Mouse (Mus musculus): ENCODE measurements at regions not wholly inside any gene's neighbourhood (a gene's known extent, or its start where the extent isn't known, plus 50 kb on each side); places are given as distances from the start of the nearest gene placed in this dataset.
"Not testable (repeated sequence)": the region's sequence is repeated elsewhere in the genome, so short reads cannot be mapped to it uniquely, and the experiment has no call there.

- not testable (repeated sequence) for H3K4me1 ChIP-seq; ATAC-seq (ENCODE audit: low FRiP score); H3K9ac ChIP-seq; H3K4me2 ChIP-seq (replicated peaks); H3K27me3 ChIP-seq; H3K4me3 ChIP-seq; H3K27ac ChIP-seq; H3K9me3 ChIP-seq (replicated peaks); H3K36me3 ChIP-seq
- WGBS, result 88% methylated on average over 4 of the region's 4 CpGs
Measured at GRCm38 (mm10) chr6:76130201-76130600, 367.4 kb downstream of the Gm9008 start.

GRCm38 (mm10) chr6:76115758-76116157, 381.8 kb downstream of the Gm9008 start:
- no peaks in the 10 kb centered on the region for H3K9me3 ChIP-seq (replicated peaks)

GRCm38 (mm10) chr6:76114346-76114745, 383.2 kb downstream of the Gm9008 start:
- no peaks in the 10 kb centered on the region for H3K4me1 ChIP-seq
- H3K36me3 ChIP-seq, result no peaks in the 10 kb centered on the region
- no peaks in the 10 kb centered on the region for H3K27me3 ChIP-seq
- WGBS, result 81% methylated on average over 4 of the region's 4 CpGs
- no peak overlapping the region for H3K27ac ChIP-seq
- no peaks in the 10 kb centered on the region for H3K9me3 ChIP-seq (replicated peaks)
- no peak overlapping the region for H3K4me3 ChIP-seq
- H3K9ac ChIP-seq, result no peak overlapping the region
- no peak for ATAC-seq (ENCODE audit: low FRiP score)
- H3K4me2 ChIP-seq (replicated peaks), result no peak overlapping the region

More at GRCm38 (mm10) chr6:76115758-76116157, 381.8 kb downstream of the Gm9008 start:
- H3K4me3 ChIP-seq, result no peak overlapping the region
- no peaks in the 10 kb centered on the region for H3K36me3 ChIP-seq
- no peaks in the 10 kb centered on the region for H3K27me3 ChIP-seq
- no peak overlapping the region for H3K9ac ChIP-seq
- no peak overlapping the region for H3K27ac ChIP-seq
- H3K4me2 ChIP-seq (replicated peaks), result no peak overlapping the region
- H3K4me1 ChIP-seq, result no peaks in the 10 kb centered on the region
- ATAC-seq (ENCODE audit: low FRiP score), result no peak

GRCm38 (mm10) chr6:76065383-76065782, 432.2 kb downstream of the Gm9008 start:
- H3K4me2 ChIP-seq (replicated peaks), result no peak overlapping the region
- H3K9ac ChIP-seq, result no peak overlapping the region
- no peak overlapping the region for H3K4me3 ChIP-seq
- H3K9me3 ChIP-seq (replicated peaks), result no peaks in the 10 kb centered on the region
- ATAC-seq (ENCODE audit: low FRiP score), result no peak
- H3K27ac ChIP-seq, result no peak overlapping the region
- no peaks in the 10 kb centered on the region for H3K4me1 ChIP-seq
- H3K36me3 ChIP-seq, result no peaks in the 10 kb centered on the region
- H3K27me3 ChIP-seq, result no peaks in the 10 kb centered on the region
- 81% methylated on average over 4 of the region's 4 CpGs for WGBS

GRCm38 (mm10) chr6:76052652-76053313, 444.8 kb downstream of the Gm9008 start:
- no peak overlapping the region for H3K9ac ChIP-seq
- H3K27me3 ChIP-seq, result peaks cover 12% of the 10 kb centered on the region
- H3K36me3 ChIP-seq, result no peaks in the 10 kb centered on the region
- no peaks in the 10 kb centered on the region for H3K4me1 ChIP-seq
- 13% methylated on average over 2 of the region's 2 CpGs for WGBS
- no peak overlapping the region for H3K27ac ChIP-seq
- H3K4me3 ChIP-seq, result no peak overlapping the region
- H3K4me2 ChIP-seq (replicated peaks), result no peak overlapping the region
- peak; percentile 75 for ATAC-seq (ENCODE audit: low FRiP score)
- no peaks in the 10 kb centered on the region for H3K9me3 ChIP-seq (replicated peaks)

GRCm38 (mm10) chr6:76007783-76008406, 489.7 kb downstream of the Gm9008 start:
- Histone ChIP-seq H3K36me3 (no peaks in the 10 kb centered on the region), H3K27ac (no peak overlapping the region), H3K27me3 (no peaks in the 10 kb centered on the region), H3K9ac (no peak overlapping the region), H3K9me3 (replicated peaks) (no peaks in the 10 kb centered on the region), H3K4me2 (replicated peaks) (no peak overlapping the region), H3K4me1 (no peaks in the 10 kb centered on the region), H3K4me3 (no peak overlapping the region)
- ATAC-seq (ENCODE audit: low FRiP score), result no peak
- WGBS, result 73% methylated on average over 2 of the region's 2 CpGs
